Mouse (Mus musculus) retina, embryonic 14.5 days (tissue): Measurements from ENCODE around the gene Olfr1446.

Experiments
- DNase-seq: peaks from one replicate; pipeline ENCODE4 v3.0.0-alpha.2; 2015; ENCODE audit warnings: low spot score

Olfr1446 gene

DNA sequence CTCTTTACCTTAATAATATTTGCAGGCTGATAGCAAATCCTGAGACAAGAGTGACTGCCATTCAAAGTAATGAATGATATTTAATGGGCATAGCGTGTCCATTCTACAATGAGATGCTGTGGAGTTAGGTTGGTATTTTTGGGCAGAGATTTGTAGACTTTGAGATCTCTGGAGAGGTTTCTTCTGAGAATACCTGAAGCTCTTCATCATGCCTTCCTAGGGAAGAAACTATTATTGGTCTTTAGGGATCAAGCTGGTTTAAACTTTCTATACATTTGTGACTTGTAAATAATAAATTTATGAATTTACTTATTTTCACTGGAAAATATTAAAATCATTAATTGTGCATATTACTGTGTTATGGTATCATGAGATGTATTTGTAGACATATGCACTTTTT is at the start of gene Olfr1446:
Olfr1446 (minus strand) TSS at position 101 of the 400 bp plus-strand sequence.
- no peak for DNase-seq

DNA sequence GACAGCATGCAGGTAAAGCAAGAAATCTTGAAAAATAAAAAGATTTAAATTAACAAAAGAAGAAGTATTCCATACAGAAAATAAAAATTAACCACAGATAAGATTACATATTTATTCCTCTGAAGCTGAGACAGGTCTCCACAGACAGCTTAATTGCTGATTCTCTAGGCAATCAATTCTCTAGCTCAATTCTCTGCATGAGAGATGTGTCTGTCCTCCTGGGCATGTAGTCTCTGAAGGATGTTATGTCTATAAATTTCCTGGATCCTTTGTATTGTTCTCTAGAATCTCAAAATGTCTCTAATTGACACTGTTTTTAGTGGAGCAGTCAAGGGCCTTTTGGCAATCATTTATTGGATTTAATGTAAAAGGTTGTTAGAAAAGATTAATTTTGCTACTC is 37.2 kb upstream of the Olfr1446 start, which contains the start of gene Olfr1449:
Olfr1449 (plus strand) TSS at position 301 of the 400 bp plus-strand sequence.
- DNase-seq, result no peak

DNA sequence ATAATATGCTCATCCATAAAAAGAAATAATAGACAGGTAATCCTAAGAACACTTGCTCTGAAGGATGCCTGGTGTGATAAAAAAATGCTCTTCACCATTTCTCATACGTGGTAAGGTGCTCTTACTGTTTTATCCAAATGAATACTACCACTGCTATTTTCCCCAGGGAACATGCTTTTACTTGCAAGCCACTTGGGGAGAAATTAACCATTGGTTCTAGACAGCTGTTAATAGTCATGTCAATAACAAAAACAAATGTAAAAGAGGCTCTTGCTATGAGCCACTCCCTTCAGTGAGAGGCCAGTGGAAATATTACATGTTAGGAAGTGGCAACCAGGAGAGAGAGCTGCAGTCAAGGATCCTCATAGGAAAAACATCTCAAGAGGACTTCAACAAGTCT is 31.0 kb upstream of the Olfr1446 start, which contains the start of gene Olfr1448:
Olfr1448 (minus strand) TSS at position 101 of the 400 bp plus-strand sequence.
- no peak for DNase-seq

DNA sequence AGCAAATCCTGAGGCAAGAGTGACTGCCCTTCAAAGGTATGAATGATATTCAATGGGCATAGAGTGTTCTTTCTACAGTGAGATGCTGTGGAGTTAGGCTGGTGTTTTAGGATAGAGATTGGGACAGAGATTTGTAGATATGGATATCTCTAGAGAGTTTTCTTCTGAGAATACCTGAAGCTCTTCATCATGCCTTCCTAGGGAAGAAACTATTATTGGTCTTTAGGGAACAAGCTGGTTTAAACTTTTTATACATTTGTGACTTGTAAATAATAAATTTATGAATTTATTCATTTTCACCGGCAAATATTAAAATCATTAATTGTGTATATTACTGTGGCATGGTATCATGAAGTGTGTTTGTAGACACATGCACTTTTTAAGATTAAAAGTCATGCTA is 10.3 kb upstream of the Olfr1446 start, which contains the start of gene Olfr1447:
Olfr1447 (minus strand) TSS at position 101 of the 400 bp plus-strand sequence.
- no peak for DNase-seq

DNA sequence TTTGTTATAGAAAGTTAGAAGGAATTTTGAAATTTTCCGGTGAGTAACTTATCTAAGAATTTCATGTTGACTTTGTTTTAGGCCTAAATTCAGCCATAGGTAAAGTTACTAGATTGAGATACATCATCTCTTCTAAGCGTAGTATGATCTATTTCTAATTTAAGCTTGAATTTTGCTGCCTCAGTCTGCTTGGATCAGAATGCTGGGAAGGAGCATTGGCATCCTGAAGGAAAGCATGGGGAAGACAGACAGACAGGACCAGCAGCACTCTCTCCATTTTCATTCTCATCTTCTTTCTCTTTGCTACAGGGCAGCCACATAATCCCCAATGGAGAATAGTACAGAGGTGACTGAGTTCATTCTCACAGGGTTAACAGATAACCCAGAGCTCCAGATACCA is 9.8 kb downstream of the Olfr1446 start, which contains the start of gene Olfr1445:
Olfr1445 (plus strand) TSS at position 301 of the 400 bp plus-strand sequence.
- no peak for DNase-seq

DNA sequence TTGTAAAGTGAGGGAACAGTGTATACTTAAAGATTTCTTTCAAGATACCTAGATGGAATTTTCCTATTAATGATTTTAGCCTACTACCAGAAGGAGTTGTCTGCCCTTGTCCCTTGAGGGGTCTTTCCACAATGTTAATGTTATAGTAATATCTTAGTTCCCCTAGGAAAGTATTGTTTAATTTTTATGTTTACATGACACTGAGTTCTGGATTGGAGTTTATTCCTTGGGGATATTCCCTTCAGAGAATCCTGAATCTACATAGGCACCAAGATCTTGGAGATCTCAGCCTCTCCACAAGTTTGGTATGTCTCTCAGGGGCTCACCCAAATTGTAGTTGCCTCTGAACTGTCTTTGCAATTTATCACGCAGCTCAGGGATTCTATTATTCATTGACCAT is 36.3 kb downstream of the Olfr1446 start, which contains the start of gene Olfr1444:
Olfr1444 (plus strand) TSS at position 301 of the 400 bp plus-strand sequence.
- no peak for DNase-seq

DNA sequence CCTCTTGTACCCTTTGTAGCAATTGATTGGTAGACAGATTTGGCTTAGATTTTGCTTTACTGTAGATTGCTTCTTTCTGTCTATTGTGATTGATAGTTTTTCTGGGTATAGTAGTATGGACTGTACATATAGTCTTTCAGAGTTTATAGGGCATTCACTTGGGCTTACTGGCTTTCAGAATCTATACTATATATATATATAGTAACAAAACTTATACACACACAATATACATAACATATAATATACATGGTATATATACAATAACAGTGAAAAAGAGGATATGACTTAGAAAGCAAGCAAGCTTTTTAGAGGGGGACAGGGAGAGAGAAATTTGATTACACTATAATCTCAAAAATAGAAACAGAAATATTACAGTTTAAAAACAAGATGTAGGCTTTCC is 46.9 kb downstream of the Olfr1446 start, which contains the start of gene Gm5244:
Gm5244 (plus strand) TSS at position 301 of the 400 bp plus-strand sequence.
- no peak for DNase-seq

DNA sequence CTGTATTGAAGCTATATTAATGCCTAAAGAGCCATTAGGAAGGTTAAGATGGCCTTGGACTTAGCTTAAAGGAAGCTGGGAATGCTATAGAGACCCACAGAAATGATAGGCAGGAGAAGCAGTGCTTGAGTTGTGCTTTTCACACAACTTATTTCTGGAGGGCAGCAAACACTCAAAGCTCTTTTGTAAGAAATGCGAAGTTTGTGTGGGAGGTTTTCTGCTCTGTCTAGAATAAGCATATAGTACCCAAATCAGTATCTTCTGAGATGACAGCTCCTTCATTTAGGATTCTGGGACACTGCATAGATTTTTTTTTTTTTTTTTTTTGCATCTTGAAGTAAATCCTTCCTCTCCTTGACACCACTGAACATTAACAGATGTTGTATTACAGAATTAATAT is 54.8 kb downstream of the Olfr1446 start:
- DNase-seq, result no peak
